Mouse (Mus musculus) embryonic fibroblast, embryonic 13.5 days (primary cell): ENCODE results near the gene Vav2. TPM values are rescaled to one million over a fixed set of nuclear protein-coding genes. Genes with fewer than 3 reads are reported as not detected.

Source experiments
- H3K27ac ChIP-seq: 2 replicates; pipeline ENCODE4 v1.5.1; 2012; ENCODE audit warnings: low read length, control low read depth, inconsistent platforms; ENCODE audit not compliant: insufficient read depth
- H3K4me1 ChIP-seq: 2 replicates; pipeline ENCODE4 v1.6.1; 2011; ENCODE audit warnings: low read length; ENCODE audit not compliant: control insufficient read depth, insufficient read depth
- H3K4me3 ChIP-seq: 2 replicates; pipeline ENCODE4 v1.5.1; 2011; ENCODE audit warnings: mild to moderate bottlenecking, control low read depth, low read length; ENCODE audit not compliant: insufficient read depth
- CTCF ChIP-seq: IDR thresholded peaks from 2 replicates; pipeline ENCODE4 v1.5.1; 2011; ENCODE audit warnings: mild to moderate bottlenecking, control low read depth, low read length, moderate library complexity, borderline replicate concordance; ENCODE audit not compliant: insufficient read depth
- POLR2A ChIP-seq: IDR thresholded peaks from 2 replicates; pipeline ENCODE4 v1.6.1; 2011; ENCODE audit warnings: low read depth, mild to moderate bottlenecking, control low read depth, low read length, moderate library complexity
- polyA plus RNA-seq: library from polyadenylated mRNA; stranded (reverse); fragments of >200 nt; gene quantifications from 2 replicates; pipeline ENCODE4 v1.2.4, GENCODE M21; 2011; ENCODE audit warnings: low read depth; ENCODE audit not compliant: missing spikeins, insufficient read length

The Vav2 gene
- polyA plus RNA-seq, 1 experiment: 8.6 TPM

- Histone ChIP-seq H3K27ac (no peak overlapping the region), H3K4me1 (no peaks in the 10 kb centered on the region; the same call in 1 of the 2 replicates), H3K4me3 (no peak overlapping the region)
Measured at GRCm38 (mm10) chr2:27423596-27423995, 3.2 kb downstream of the Vav2 start.

DNA sequence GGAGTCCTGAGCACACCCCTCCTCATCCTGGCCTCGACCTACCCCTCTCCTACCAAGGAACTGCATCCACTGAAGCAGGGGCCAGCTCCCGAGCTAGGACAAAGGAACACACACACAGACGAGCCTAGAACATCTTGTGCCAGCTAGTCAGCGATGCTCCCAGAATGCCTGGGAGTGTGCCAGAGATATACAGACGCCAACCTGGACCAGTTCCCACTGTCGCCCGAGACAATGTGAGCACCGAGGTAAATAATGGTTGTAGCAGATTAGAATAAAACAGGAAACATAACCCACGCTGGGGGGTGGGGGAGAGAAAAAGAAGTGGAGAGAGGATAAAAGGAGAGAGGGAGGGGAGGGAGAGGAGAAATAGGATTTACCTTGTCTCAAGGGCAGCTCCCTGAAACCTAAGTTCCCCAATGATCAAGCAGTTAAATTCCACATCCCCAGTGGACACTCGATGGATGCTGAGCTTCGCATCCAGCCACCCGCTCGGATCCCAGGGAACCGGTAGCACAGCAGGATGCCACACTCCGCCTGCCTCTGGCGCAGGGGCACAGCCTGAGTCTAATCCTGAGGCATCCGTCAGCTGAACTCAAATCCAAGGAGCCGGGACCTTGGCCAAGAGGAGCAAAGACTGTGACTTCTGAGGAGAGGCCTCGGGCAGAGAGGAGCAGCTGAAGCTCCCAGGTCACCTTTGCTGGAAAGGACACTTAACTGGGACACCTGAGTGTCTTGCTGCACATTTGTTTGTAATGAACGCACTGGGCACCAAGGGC lies 5.4 kb downstream of the Vav2 start:
- Histone ChIP-seq H3K4me1 (no peaks in the 10 kb centered on the region; the same call in 1 of the 2 replicates), H3K4me3 (no peak overlapping the region), H3K27ac (no peak overlapping the region)
- TF ChIP-seq CTCF (no peak), POLR2A (no peak)

More at GRCm38 (mm10) chr2:27423596-27423995, 3.2 kb downstream of the Vav2 start:
- TF ChIP-seq CTCF (no peak), POLR2A (no peak)

DNA sequence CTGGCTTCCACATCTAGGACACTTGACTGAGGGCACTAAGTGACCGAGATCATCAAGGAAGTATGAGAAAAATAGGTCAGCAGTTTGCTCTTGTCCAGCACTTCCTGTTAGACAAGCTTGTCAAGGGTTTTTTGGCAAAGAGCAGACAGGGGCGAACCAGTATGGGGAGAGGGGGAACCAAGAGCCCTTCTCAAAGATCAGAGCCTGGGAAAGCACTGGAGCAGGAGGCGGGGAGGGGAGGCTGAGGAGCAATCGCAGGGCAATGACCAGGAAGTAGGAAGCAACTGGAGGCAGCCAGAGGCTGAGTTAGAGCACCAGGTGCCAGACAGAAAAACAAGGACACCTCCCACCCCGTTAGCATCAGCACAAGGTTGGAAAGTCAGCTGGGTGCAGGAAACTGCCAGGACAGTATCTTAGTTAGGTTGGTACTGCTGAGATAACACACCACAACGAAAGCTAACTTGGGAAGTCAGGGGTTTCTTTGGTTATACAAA lies 8.2 kb downstream of the Vav2 start:
- Histone ChIP-seq H3K27ac (no peak overlapping the region), H3K4me3 (no peak overlapping the region), H3K4me1 (peaks cover 12% of the 10 kb centered on the region)
- no peak for TF ChIP-seq POLR2A

GRCm38 (mm10) chr2:27417648-27418153 lies 9.1 kb downstream of the Vav2 start:
- no peak for TF ChIP-seq POLR2A
- H3K4me1 ChIP-seq: peaks cover 13% of the 10 kb centered on the region
- H3K27ac ChIP-seq: no peak overlapping the region
- no peak overlapping the region for H3K4me3 ChIP-seq

- no peak overlapping the region for H3K4me3 ChIP-seq
- H3K27ac ChIP-seq: no peak overlapping the region
- H3K4me1 ChIP-seq: peaks cover 18% of the 10 kb centered on the region
- no peak for TF ChIP-seq CTCF
- TF ChIP-seq POLR2A: no peak
Measured at GRCm38 (mm10) chr2:27416425-27416824, 10.4 kb downstream of the Vav2 start.

DNA sequence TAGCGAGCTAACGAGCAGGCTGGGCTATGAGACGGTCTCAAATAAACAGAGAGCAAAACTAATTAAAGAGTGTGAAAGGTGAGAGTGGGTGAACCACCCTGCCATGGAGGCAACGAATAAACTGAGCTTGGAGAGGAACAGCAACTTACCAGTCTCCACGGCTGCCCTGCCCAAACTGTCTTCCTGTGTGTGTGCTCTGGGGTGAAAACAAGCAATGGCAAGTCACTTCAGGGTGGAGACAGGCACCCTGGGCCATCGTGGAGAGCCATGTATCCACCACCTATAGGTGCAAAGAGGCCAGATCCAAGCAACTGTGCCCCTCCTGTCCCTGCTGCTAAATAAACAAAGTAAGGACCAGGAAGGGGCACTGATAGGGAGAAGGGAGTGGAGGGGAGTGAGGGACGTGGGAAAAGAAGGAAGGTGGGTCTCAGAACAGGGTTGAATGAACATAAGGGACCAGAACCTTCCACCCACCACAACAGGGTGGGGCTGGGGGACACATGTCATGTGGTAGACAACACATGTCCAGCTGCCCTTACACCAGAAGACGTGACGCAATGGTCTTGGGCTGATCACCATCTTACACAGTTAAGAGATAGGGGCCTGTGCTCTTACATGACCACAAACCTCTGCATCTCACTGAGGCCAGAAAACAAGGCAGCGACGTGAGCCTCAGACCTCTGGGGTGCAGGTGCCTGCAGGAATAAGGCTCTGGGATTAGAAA lies 11.6 kb downstream of the Vav2 start:
- H3K27ac ChIP-seq: no peak overlapping the region
- peaks cover 18% of the 10 kb centered on the region for H3K4me1 ChIP-seq
- TF ChIP-seq POLR2A (no peak), CTCF (no peak)
- no peak overlapping the region for H3K4me3 ChIP-seq

DNA sequence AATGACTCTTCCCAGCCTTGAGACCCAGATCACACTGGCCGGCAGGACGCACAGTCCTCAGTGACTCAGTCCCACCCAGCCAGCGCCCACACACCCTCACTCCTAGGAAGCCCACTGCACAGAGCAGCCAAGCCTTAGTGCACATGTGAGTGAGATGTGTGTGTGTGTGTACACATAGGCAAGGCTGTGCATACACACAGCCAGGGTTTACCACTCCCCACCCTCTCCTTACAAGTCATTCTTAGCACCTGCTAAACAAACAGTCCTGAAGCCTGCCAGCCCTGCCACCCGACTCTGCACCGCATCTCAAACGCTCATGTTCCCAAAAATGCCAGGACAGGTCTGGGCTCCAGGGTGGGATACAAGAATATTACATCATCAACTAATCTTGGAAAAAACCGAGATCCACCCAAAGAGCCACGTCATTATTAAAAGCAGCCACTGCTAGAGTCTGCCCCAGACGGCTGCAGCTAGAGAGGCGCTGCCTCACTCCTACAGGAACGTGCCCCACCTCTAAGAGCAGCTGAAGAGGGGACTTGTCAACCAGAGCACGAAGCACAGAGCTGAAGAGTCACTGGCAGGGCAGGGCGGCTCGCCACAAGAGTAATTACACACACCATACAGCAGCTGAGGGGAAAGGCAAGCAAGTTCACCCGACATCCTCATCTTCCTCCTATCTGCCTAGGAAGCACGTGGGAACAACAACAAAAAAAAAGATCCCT lies 12.7 kb downstream of the Vav2 start:
- H3K27ac ChIP-seq: peak overlapping the region; percentile 15; the same call in 1 of the 2 replicates
- TF ChIP-seq CTCF: no peak
- peaks cover 18% of the 10 kb centered on the region for H3K4me1 ChIP-seq
- H3K4me3 ChIP-seq: no peak overlapping the region

DNA sequence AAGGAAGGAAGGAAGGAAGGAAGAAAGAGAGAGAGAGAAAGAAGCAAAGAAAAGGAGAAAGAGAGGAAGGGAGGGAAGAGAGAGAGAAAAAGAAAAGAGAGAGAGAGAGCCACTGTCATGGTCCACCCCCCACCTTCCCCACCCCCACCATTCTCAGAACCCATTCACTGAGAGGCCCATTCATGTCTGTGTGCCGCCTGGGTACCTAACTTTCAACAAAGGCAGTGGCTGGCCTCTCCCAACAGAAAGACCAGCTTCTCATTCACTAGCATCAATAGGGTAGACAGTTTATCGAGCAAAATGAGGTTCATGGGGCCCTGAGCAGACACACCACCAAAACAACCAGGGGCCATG lies 13.3 kb downstream of the Vav2 start:
- TF ChIP-seq CTCF (no peak), POLR2A (no peak)
- Histone ChIP-seq H3K4me3 (no peak overlapping the region), H3K27ac (peak overlapping the region; percentile 15; the same call in 1 of the 2 replicates), H3K4me1 (peaks cover 18% of the 10 kb centered on the region)

DNA sequence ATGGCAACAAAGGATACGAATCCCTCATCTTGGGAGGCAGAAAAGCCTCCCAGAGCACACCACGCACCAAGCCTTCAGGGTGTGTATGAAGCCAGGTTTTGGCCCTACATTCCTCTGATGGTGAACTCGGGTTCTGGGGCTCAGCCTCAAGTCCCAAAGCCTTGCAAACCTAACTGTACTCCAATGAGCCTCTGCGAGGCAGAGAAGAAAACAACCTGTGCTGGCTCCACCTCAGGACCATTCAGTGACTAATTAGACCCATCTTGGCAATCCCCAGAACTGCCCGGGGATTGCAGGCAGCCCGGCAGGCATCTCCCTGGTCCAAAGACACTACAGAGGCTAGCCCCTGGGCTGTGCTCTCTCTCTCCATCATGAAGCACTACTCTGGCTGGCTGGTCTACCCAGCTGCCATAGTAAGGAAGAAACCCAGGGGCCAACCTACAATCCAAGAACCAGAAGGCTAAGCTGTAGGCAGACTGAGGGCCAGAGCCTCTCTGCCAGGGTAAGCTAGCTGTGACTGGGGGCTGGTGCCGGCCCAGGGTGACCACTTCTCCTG lies 14.5 kb downstream of the Vav2 start:
- TF ChIP-seq CTCF (no peak), POLR2A (no peak)
- Histone ChIP-seq H3K27ac (no peak overlapping the region), H3K4me3 (no peak overlapping the region), H3K4me1 (peaks cover 18% of the 10 kb centered on the region)

- Histone ChIP-seq H3K4me1 (peaks cover 18% of the 10 kb centered on the region), H3K27ac (no peak overlapping the region), H3K4me3 (no peak overlapping the region)
- TF ChIP-seq POLR2A (no peak), CTCF (no peak)
Measured at GRCm38 (mm10) chr2:27411688-27412174, 15.1 kb downstream of the Vav2 start.
